Mouse (Mus musculus) MEL (cell line): ENCODE results near the gene Cryge.
"Not testable (repeated sequence)": the region's sequence is repeated elsewhere in the genome, so short reads cannot be mapped to it uniquely, and the experiment has no call there.

Experiments
- CTCF ChIP-seq, 3 experiments: IDR thresholded peaks in 2 of 3; conservative IDR thresholded peaks in 1 of 3; 2 replicates each; pipeline ENCODE4 v1.5.1; 2011 to 2012; ENCODE audit warnings: low read length in 3 of 3, low read depth in 2 of 3, mild to moderate bottlenecking in 2 of 3, improper control_type of control experiment in 1 of 3, inconsistent platforms in 1 of 3, mixed read lengths in 1 of 3, moderate library complexity in 1 of 3; ENCODE audit not compliant: control insufficient read depth in 1 of 3, insufficient read depth in 1 of 3, poor library complexity in 1 of 3, severe bottlenecking in 1 of 3
- MAFK ChIP-seq: IDR thresholded peaks from 2 replicates; pipeline ENCODE4 v1.6.1; 2011; ENCODE audit warnings: low read depth, mild to moderate bottlenecking, low read length, improper control_type of control experiment, borderline replicate concordance
- SMC3 ChIP-seq: IDR thresholded peaks from 2 replicates; pipeline ENCODE4 v1.6.1; 2011; ENCODE audit warnings: low read depth, low read length, improper control_type of control experiment
- TCF12 ChIP-seq: IDR thresholded peaks from 2 replicates; pipeline ENCODE4 v1.6.1; 2014; ENCODE audit warnings: low read depth, mild to moderate bottlenecking, inconsistent platforms, low read length, improper control_type of control experiment, moderate library complexity
- ZKSCAN1 ChIP-seq: IDR thresholded peaks from 2 replicates; pipeline ENCODE4 v1.6.1; 2012; ENCODE audit warnings: low read depth, mild to moderate bottlenecking, inconsistent platforms, low read length, improper control_type of control experiment, moderate library complexity
- ZMIZ1 ChIP-seq: IDR thresholded peaks from 2 replicates; pipeline ENCODE4 v1.6.1; 2012; ENCODE audit warnings: low read depth, mild to moderate bottlenecking, inconsistent platforms, low read length, improper control_type of control experiment, moderate library complexity

DNA sequence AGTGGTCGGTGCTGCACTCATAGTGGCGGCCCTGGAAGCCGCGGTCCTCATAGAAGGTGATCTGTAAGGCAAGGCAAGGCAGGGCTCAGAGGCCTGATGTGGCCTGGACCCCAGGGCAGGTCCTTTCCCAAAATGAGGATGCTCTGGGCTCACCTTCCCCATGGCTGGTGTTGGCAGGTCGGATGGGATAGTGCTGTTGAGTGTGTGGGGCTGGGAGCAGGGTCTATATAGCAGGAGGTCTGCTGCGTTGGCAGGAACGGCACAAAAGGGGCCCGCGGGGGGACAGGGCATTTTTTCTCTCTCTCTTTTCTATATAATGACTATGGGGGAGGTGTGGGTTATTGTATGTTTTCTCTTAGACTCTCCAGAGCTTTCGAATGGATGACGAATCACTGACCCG, at the start of gene Cryge:
- not testable (repeated sequence) for TF ChIP-seq CTCF (IDR thresholded peaks at IDR 0.05 in 2 of 3, conservative IDR thresholded peaks at IDR 0.05 in 1 of 3; ENCODE audit: control insufficient read depth in 1 of 3, insufficient read depth in 1 of 3, low read depth in 2 of 3, low read length in 3 of 3, poor library complexity in 1 of 3, severe bottlenecking in 1 of 3); SMC3; ZKSCAN1; ZMIZ1; TCF12; MAFK
